Mouse (Mus musculus): ENCODE results near the gene Trpm6. TPM values are rescaled to one million over a fixed set of nuclear protein-coding genes. Genes with fewer than 3 reads are reported as not detected.
"Not testable (repeated sequence)": the region's sequence is repeated elsewhere in the genome, so short reads cannot be mapped to it uniquely, and the experiment has no call there.

Trpm6 gene
- polyA plus RNA-seq (2015; fragmentation: Nextera tagmentation; extraction: Ambion mirVana): 0.41 and 0.43 TPM in 2 replicates

DNA sequence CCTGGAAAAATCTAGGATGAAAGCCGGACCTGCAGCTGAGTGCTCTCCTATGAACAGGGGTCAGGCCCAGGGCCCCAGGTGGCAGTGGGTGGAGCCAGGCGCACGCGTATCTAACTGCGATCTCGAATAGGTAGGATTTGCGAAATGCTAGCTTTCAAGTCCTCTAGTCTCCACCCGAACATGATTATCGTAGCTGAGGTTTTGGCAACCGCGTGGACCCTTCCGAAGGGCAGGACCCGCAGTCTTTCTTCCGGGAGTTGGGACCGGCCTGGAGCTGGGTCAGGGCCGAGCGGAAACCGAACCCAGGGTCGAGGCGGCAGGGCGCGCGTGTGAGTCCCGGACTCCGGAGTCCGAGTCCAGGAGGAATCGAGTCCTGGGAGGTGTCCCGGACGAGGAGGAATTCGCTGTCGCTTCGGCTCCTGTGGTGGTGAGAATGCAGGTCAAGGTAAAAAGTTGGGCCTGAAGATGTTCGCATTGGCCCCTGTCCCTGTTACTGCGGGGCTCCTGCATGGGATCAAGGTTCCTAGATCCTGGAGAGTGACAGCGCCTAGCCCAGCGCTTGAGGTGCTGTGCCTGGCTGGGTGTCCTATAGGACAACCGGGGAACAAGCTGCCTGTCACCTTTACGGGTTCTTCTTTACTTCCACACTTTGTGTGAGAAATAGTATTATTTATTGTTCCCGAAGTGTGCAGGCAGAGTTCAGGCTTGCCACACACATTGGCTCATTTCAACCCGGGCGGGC, at the start of gene Trpm6:
Trpm6 (plus strand) TSS at position 386 of the 742 bp plus-strand sequence.
- Histone ChIP-seq H3K9me3 (no peaks in the 10 kb centered on the region), H3K9ac (0 out of 2 replicates have a peak within 1 kb of the TSS, but pooled peaks have one; percentile 0), H3K27ac (no peak within 1 kb of the TSS), H3K4me3 (peak within 1 kb of the TSS; percentile 34), H3K36me3 (replicated peaks) (no peaks in the 10 kb centered on the region), H3K4me2 (peak within 1 kb of the TSS; percentile 59), H3K4me1 (0 out of 2 replicates have a peak, but pooled peaks cover 4% of the 10 kb centered on the region), H3K27me3 (replicated peaks) (peaks cover 5% of the 10 kb centered on the region; the same call in 1 of the 2 replicates)
- 7% methylated on average over 41 of the region's 41 CpGs for WGBS
- ATAC-seq (replicated peaks): peak; percentile 54; the same call in 1 of the 2 replicates

GRCm38 (mm10) chr19:18708101-18708500, 41.7 kb upstream of the Trpm6 start:
- H3K27me3 ChIP-seq (replicated peaks): no peaks in the 10 kb centered on the region
- no peaks in the 10 kb centered on the region for H3K9me3 ChIP-seq
- no peak overlapping the region for H3K4me3 ChIP-seq
- no peak overlapping the region for H3K9ac ChIP-seq
- ATAC-seq (replicated peaks): no peak
- H3K4me1 ChIP-seq: peaks cover 4% of the 10 kb centered on the region; the same call in 1 of the 2 replicates
- H3K36me3 ChIP-seq (replicated peaks): no peaks in the 10 kb centered on the region
- H3K27ac ChIP-seq: no peak overlapping the region
- no peak overlapping the region for H3K4me2 ChIP-seq

DNA sequence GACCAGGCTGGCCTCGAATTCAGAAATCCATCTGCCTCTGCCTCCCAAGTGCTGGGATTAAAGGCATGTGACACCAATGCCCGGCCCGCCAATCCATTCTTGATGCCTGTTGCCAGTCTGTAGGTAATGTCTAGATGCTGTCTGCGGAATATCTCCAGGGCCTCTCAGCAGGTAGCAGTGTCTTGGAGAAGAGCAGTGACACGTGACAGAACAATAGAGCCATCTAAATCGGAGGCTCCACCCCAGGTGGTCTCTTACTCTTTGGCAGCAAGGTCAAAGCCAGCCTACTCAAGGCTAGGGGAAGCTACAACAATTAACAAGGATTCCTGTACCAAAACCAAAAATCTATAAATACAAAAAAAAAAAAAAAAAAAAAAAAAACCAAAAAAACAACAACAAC, 38.9 kb upstream of the Trpm6 start:
- Histone ChIP-seq H3K9me3 (no peaks in the 10 kb centered on the region), H3K36me3 (replicated peaks) (no peaks in the 10 kb centered on the region), H3K4me2 (no peak overlapping the region), H3K9ac (no peak overlapping the region), H3K4me1 (peaks cover 27% of the 10 kb centered on the region), H3K4me3 (no peak overlapping the region), H3K27ac (no peak overlapping the region), H3K27me3 (replicated peaks) (no peaks in the 10 kb centered on the region)
- WGBS: 53% methylated on average over 6 of the region's 6 CpGs
- no peak for ATAC-seq (replicated peaks)

- Histone ChIP-seq H3K36me3 (replicated peaks) (no peaks in the 10 kb centered on the region), H3K4me3 (no peak overlapping the region), H3K9me3 (no peaks in the 10 kb centered on the region), H3K9ac (no peak overlapping the region), H3K4me1 (peaks cover 27% of the 10 kb centered on the region), H3K27me3 (replicated peaks) (no peaks in the 10 kb centered on the region), H3K4me2 (no peak overlapping the region), H3K27ac (no peak overlapping the region)
- no peak for ATAC-seq (replicated peaks)
- WGBS: 93% methylated on average over 9 of the region's 9 CpGs
Observed at GRCm38 (mm10) chr19:18711589-18711988, 38.2 kb upstream of the Trpm6 start.

DNA sequence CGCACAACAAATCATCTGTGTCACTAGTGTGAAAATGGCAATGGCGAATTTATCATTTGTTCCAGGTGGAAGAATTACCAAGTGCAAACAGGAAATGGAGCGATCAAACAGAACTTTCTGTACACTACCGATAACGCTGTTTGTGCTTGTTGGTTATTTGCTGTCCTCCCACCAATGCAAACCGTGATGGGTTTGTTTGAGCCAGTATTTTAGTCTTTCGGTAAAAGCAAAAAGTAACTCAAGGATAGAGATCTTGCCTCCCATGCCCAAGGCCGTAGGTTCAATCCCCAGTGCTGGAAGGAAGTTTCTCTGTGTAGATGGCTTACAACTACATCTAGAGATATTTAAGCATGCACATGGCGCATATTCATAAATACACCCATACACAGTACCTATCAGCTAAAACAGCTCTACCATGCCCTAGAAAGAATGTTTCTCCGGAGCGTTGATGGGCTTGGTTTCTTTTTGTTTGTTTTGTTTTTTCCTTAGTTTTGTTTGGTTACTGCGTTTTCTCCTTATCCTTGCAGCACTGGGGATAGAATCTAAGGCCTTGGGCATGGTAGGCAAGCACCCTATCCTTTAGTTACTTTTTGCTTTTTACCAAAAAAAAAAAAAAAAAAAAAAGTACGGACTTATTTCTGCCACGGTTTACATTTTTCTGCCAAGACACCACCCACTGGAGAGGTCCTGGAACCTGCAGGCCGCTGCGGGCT, 37.5 kb upstream of the Trpm6 start:
- no peaks in the 10 kb centered on the region for H3K9me3 ChIP-seq
- H3K4me3 ChIP-seq: peak overlapping the region; percentile 93
- peak overlapping the region; percentile 97 for H3K9ac ChIP-seq
- peak overlapping the region; percentile 97 for H3K27ac ChIP-seq
- no peak for ATAC-seq (replicated peaks)
- peak overlapping the region; percentile 92 for H3K4me2 ChIP-seq
- H3K4me1 ChIP-seq: peaks cover 27% of the 10 kb centered on the region
- WGBS: 59% methylated on average over 16 of the region's 16 CpGs
- H3K27me3 ChIP-seq (replicated peaks): no peaks in the 10 kb centered on the region
- no peaks in the 10 kb centered on the region for H3K36me3 ChIP-seq (replicated peaks)

- Histone ChIP-seq H3K4me3 (peak within 1 kb of the TSS; percentile 93), H3K4me1 (peaks cover 27% of the 10 kb centered on the region), H3K27ac (peak within 1 kb of the TSS; percentile 97), H3K4me2 (peak within 1 kb of the TSS; percentile 92), H3K27me3 (replicated peaks) (no peaks in the 10 kb centered on the region), H3K9me3 (no peaks in the 10 kb centered on the region), H3K36me3 (replicated peaks) (no peaks in the 10 kb centered on the region), H3K9ac (peak within 1 kb of the TSS; percentile 97)
- ATAC-seq (replicated peaks): peak; percentile 99
- 0% methylated on average over 48 of the region's 49 CpGs for WGBS
Observed at GRCm38 (mm10) chr19:18712866-18713300, 36.9 kb upstream of the Trpm6 start, which contains the start of gene D030056L22Rik. Gene D030056L22Rik (plus strand): TSS chr19:18713193.

- Histone ChIP-seq H3K9ac (peak overlapping the region; percentile 97), H3K4me1 (peaks cover 27% of the 10 kb centered on the region), H3K27ac (peak overlapping the region; percentile 74), H3K4me2 (peak overlapping the region; percentile 92), H3K4me3 (peak overlapping the region; percentile 93)
- peak; percentile 79 for ATAC-seq (replicated peaks)
- H3K36me3 ChIP-seq (replicated peaks); H3K27me3 ChIP-seq (replicated peaks); H3K9me3 ChIP-seq: not testable (repeated sequence)
- under 1% methylated on average over 45 of the region's 46 CpGs for WGBS
Observed at GRCm38 (mm10) chr19:18713357-18713756, 36.4 kb upstream of the Trpm6 start.

DNA sequence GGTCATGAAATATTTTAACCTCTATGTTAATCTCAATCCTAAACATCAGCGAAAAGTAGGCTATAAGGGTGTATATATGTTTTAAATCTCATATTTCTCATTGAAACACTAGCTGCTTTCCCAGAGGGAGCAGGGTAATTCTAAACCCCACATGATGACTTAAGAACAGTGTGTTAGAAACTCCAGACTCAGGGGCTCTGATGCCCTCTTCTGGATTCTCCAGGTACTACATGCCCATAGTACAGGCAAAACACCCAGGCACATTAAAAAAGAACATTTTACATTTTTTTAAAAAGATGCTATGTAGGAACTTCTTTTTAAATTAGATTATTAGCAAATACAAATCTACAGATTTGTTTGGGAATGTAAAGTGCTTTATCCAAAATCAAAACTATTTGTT, 33.4 kb upstream of the Trpm6 start:
- no peaks in the 10 kb centered on the region; the same call in 1 of the 2 replicates for H3K36me3 ChIP-seq (replicated peaks)
- H3K27ac ChIP-seq: no peak overlapping the region
- H3K4me1 ChIP-seq: peaks cover 27% of the 10 kb centered on the region
- no peak overlapping the region for H3K4me2 ChIP-seq
- H3K4me3 ChIP-seq: no peak overlapping the region
- WGBS: 49% methylated on average over 1 of the region's 1 CpGs
- ATAC-seq (replicated peaks): no peak
- no peaks in the 10 kb centered on the region for H3K27me3 ChIP-seq (replicated peaks)
- no peak overlapping the region for H3K9ac ChIP-seq
- no peaks in the 10 kb centered on the region for H3K9me3 ChIP-seq

GRCm38 (mm10) chr19:18720337-18720736, 29.4 kb upstream of the Trpm6 start:
- Histone ChIP-seq H3K9me3 (no peaks in the 10 kb centered on the region), H3K9ac (no peak overlapping the region), H3K4me2 (no peak overlapping the region), H3K27ac (no peak overlapping the region), H3K27me3 (replicated peaks) (no peaks in the 10 kb centered on the region), H3K4me3 (no peak overlapping the region), H3K36me3 (replicated peaks) (no peaks in the 10 kb centered on the region; the same call in 1 of the 2 replicates), H3K4me1 (peaks cover 6% of the 10 kb centered on the region)
- no peak for ATAC-seq (replicated peaks)
- WGBS: 90% methylated on average over 3 of the region's 3 CpGs

- ATAC-seq (replicated peaks): no peak
- Histone ChIP-seq H3K36me3 (replicated peaks) (no peaks in the 10 kb centered on the region), H3K4me2 (no peak overlapping the region), H3K9ac (no peak overlapping the region), H3K4me3 (no peak overlapping the region), H3K27me3 (replicated peaks) (no peaks in the 10 kb centered on the region), H3K9me3 (no peaks in the 10 kb centered on the region), H3K4me1 (no peaks in the 10 kb centered on the region), H3K27ac (no peak overlapping the region)
- 92% methylated on average over 2 of the region's 2 CpGs for WGBS
Observed at GRCm38 (mm10) chr19:18725186-18725585, 24.6 kb upstream of the Trpm6 start.

DNA sequence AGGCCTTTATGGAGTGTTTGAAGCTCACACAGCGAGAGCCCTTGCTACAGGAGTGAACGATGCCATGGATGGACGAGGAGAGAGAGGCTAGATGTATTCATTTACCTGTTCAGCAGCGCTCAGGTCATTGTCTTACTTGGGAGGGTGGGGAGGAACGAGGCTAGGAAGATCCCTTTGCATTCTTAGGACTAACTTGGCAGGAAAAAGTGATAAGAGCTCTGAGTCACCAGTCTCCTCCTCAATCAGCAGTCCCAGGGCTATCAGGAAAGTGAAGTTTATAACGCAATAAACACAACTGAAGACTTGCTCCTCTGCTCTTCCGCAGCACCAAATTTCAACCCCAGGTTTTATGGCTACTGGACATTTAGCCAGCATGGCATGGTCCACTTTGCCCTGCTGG, 19.5 kb upstream of the Trpm6 start:
- Histone ChIP-seq H3K27me3 (replicated peaks) (no peaks in the 10 kb centered on the region), H3K9ac (no peak overlapping the region), H3K27ac (no peak overlapping the region), H3K4me1 (no peaks in the 10 kb centered on the region), H3K4me2 (no peak overlapping the region), H3K36me3 (replicated peaks) (no peaks in the 10 kb centered on the region), H3K4me3 (no peak overlapping the region), H3K9me3 (no peaks in the 10 kb centered on the region)
- WGBS: 84% methylated on average over 7 of the region's 7 CpGs
- ATAC-seq (replicated peaks): no peak

GRCm38 (mm10) chr19:18731077-18731476, 18.7 kb upstream of the Trpm6 start:
- ATAC-seq (replicated peaks): no peak
- WGBS: 68% methylated on average over 7 of the region's 7 CpGs
- Histone ChIP-seq H3K9me3 (no peaks in the 10 kb centered on the region), H3K27me3 (replicated peaks) (no peaks in the 10 kb centered on the region), H3K4me1 (no peaks in the 10 kb centered on the region), H3K4me2 (no peak overlapping the region), H3K36me3 (replicated peaks) (no peaks in the 10 kb centered on the region), H3K27ac (no peak overlapping the region), H3K4me3 (no peak overlapping the region), H3K9ac (no peak overlapping the region)
